Mouse (Mus musculus) heart, adult 2 months (tissue): Measurements from ENCODE around the gene Btbd17. TPM values are rescaled to one million over a fixed set of nuclear protein-coding genes. Genes with fewer than 3 reads are reported as not detected.

Experiments
- DNase-seq, 2 experiments: peaks; one replicate each; pipeline ENCODE4 v3.0.0; 2021
- H3K27ac ChIP-seq: fragments of 200-600 bp; 2 replicates; pipeline ENCODE4 v1.8.1; 2022
- H3K27me3 ChIP-seq: fragments of 200-500 bp; 2 replicates; pipeline ENCODE4 v1.6.1; 2012; ENCODE audit warnings: mild to moderate bottlenecking, low read length, inconsistent platforms, mixed read lengths; ENCODE audit not compliant: control insufficient read depth, insufficient read depth
- H3K36me3 ChIP-seq: fragments of 200-500 bp; 2 replicates; pipeline ENCODE4 v1.6.1; 2012; ENCODE audit warnings: low read length, inconsistent platforms; ENCODE audit not compliant: control insufficient read depth, insufficient read depth
- H3K4me1 ChIP-seq: fragments of 200-500 bp; 2 replicates; pipeline ENCODE4 v1.6.1; 2011; ENCODE audit warnings: low read length; ENCODE audit not compliant: control insufficient read depth, insufficient read depth
- H3K4me3 ChIP-seq: fragments of 200-600 bp; 2 replicates; pipeline ENCODE4 v1.8.1; 2022
- H3K79me2 ChIP-seq: fragments of 200-500 bp; replicated peaks from 2 replicates; pipeline ENCODE4 v1.6.1; 2012; ENCODE audit warnings: mild to moderate bottlenecking, inconsistent platforms, low read length, moderate library complexity, mixed read lengths; ENCODE audit not compliant: control insufficient read depth, insufficient read depth
- H3K9ac ChIP-seq: fragments of 200-500 bp; 2 replicates; pipeline ENCODE4 v1.6.1; 2012; ENCODE audit warnings: low read depth, mild to moderate bottlenecking, control low read depth, inconsistent platforms, low read length, mixed read lengths
- CTCF ChIP-seq: fragments of 200-600 bp; IDR thresholded peaks from 2 replicates; pipeline ENCODE4 v1.8.1; 2022; ENCODE audit warnings: antibody characterized with exemption, mild to moderate bottlenecking, moderate library complexity
- EP300 ChIP-seq: fragments of 200-500 bp; IDR thresholded peaks from 2 replicates; pipeline ENCODE4 v1.6.1; 2011; ENCODE audit warnings: low read depth, low read length, control low read depth; ENCODE audit not compliant: insufficient read depth
- POLR2A ChIP-seq: fragments of 200-500 bp; IDR thresholded peaks from 2 replicates; pipeline ENCODE4 v1.6.1; 2011; ENCODE audit warnings: mild to moderate bottlenecking, low read depth, low read length, control low read depth; ENCODE audit not compliant: insufficient read depth
- WGBS: fragments of 180-500 bp; shearing (Covaris S2); methylation state at CpG from one replicate; pipeline ENCODE4 v1.1.7; 2018; 5-methylcytosine and 5-hydroxymethylcytosine counted together
- intact Hi-C: fragments of 180-260 bp; cut with DNase I; formaldehyde crosslinking; loops from one replicate; pipeline ENCODE4 v1.15.1; 2025
- polyA plus RNA-seq: library from polyadenylated mRNA; depleted of rRNA; stranded (reverse); fragments of >200 nt; gene quantifications from 2 replicates; pipeline ENCODE4 v1.2.3, GENCODE M21; 2012
- total RNA-seq, 2 experiments: library from RNA; stranded (reverse); gene quantifications; 2 replicates each; pipeline ENCODE4 v1.2.3; 2021

Btbd17 gene
- total and polyA plus RNA-seq, 3 experiments, result 0.06 TPM; not detected in 2

GRCm38 (mm10) chr11:114829499-114830432 lies 34.0 kb upstream of the Btbd17 start:
- peak; percentile 51 to 66 for DNase-seq
- peak overlapping the region; percentile 46 for H3K9ac ChIP-seq
- no peak for TF ChIP-seq CTCF
- TF ChIP-seq POLR2A, result no peak
- TF ChIP-seq EP300, result no peak
- intact Hi-C loops, result no loop called here
- 16% methylated on average over 24 of the region's 24 CpGs for WGBS
- no peaks in the 10 kb centered on the region for H3K36me3 ChIP-seq
- peak overlapping the region; percentile 40 for H3K4me3 ChIP-seq
- peaks cover 2% of the 10 kb centered on the region; the same call in 1 of the 2 replicates for H3K4me1 ChIP-seq
- H3K27ac ChIP-seq, result peak overlapping the region; percentile 61
- H3K27me3 ChIP-seq, result no peaks in the 10 kb centered on the region
- H3K79me2 ChIP-seq, result no peaks in the 10 kb centered on the region

DNA sequence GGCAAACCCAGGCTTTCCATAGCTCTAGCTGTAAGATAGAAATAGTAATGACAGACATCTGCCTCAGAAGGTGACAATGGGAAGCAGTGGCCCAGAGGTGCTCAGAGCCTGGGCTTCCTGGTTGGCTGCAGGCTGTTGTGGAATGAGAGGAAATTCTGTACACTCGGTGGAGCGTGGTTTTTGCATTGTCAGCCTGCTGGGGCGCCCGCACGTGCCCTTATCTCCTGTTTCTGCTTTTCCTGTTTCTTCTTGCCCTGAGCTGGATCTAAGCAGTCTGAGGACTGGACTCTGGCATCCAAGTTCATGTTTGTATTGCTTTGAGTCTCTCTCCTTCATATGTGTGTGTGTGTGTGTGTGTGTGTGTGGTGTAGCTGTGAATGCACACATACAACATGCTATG lies 30.9 kb upstream of the Btbd17 start:
- intact Hi-C loops, result loop anchor here (2.0 kb wide), 1 partner anchor 18 kb away; no protein-coding TSS in a partner anchor
- TF ChIP-seq CTCF, result no peak
- TF ChIP-seq POLR2A, result no peak
- no peak for TF ChIP-seq EP300
- H3K9ac ChIP-seq, result no peak overlapping the region
- no peaks in the 10 kb centered on the region for H3K27me3 ChIP-seq
- WGBS, result 24% methylated on average over 5 of the region's 5 CpGs
- no peak overlapping the region for H3K27ac ChIP-seq
- peaks cover 2% of the 10 kb centered on the region; the same call in 1 of the 2 replicates for H3K4me1 ChIP-seq
- H3K79me2 ChIP-seq, result no peaks in the 10 kb centered on the region
- peak in 1 of 2 experiments; percentile 18 for DNase-seq
- H3K36me3 ChIP-seq, result no peaks in the 10 kb centered on the region
- no peak overlapping the region for H3K4me3 ChIP-seq

DNA sequence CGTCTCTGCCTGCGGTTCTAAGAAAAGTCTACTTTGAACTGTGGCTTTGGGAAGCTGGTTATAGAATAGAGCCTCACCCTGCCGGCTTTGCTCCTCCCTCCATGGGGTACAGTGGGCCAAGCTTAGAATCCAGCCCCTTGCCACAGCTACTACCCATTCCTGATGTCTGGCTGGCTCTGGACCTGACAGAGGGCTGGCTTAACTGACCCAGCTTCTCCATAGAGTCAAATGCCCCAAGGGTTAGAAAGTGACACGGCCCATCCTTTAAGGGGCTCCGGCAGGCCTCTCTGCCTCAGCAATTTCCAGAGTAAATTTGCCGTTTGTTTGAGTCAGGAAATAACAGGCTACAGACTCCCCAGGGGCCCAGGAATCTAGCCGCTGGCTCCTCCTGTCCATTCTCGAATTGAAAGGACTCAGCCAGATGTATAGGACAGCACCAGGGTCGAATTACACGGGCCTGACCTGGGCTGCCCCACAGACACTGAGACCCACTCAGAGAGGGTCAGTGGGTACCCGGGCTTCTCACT lies 27.5 kb upstream of the Btbd17 start:
- TF ChIP-seq EP300, result no peak
- no peak for TF ChIP-seq CTCF
- TF ChIP-seq POLR2A, result no peak

GRCm38 (mm10) chr11:114822727-114823126 lies 27.0 kb upstream of the Btbd17 start:
- intact Hi-C loops, result no loop called here
- no peaks in the 10 kb centered on the region for H3K79me2 ChIP-seq
- no peak overlapping the region for H3K4me3 ChIP-seq
- peak in 1 of 2 experiments; percentile 40 for DNase-seq
- no peaks in the 10 kb centered on the region for H3K4me1 ChIP-seq
- no peaks in the 10 kb centered on the region for H3K27me3 ChIP-seq
- no peaks in the 10 kb centered on the region for H3K36me3 ChIP-seq
- 61% methylated on average over 12 of the region's 12 CpGs for WGBS
- H3K9ac ChIP-seq, result no peak overlapping the region
- no peak for TF ChIP-seq CTCF
- no peak for TF ChIP-seq POLR2A
- no peak for TF ChIP-seq EP300
- H3K27ac ChIP-seq, result no peak overlapping the region

More for the DNA sequence above, 27.5 kb upstream of the Btbd17 start:
- intact Hi-C loops, result no loop called here
- H3K27ac ChIP-seq, result no peak overlapping the region
- no peak overlapping the region for H3K9ac ChIP-seq
- WGBS, result 23% methylated on average over 11 of the region's 11 CpGs
- no peaks in the 10 kb centered on the region for H3K4me1 ChIP-seq
- H3K27me3 ChIP-seq, result no peaks in the 10 kb centered on the region
- DNase-seq, result no peak
- H3K36me3 ChIP-seq, result no peaks in the 10 kb centered on the region
- H3K79me2 ChIP-seq, result no peaks in the 10 kb centered on the region
- no peak overlapping the region for H3K4me3 ChIP-seq

DNA sequence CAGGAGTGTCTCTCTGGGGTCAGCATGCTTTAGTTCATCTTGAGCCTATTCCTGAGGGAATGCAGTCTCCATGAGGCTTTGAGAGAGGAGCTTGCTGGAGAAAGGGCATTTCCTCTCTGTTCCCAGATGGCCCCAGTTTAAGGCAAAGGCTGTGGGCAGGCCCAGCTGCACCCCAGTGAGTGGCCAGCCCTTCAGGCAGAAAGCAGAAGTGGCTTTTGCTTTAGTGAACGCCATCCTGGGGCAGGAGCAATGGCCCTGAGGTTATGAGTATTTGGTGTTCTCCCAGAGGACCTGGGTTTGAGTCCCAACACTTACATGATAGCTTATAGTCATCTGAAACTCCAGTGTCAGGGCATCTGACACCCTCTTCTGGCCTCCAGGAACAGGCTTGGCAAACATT lies 25.6 kb upstream of the Btbd17 start:
- no peak overlapping the region for H3K4me3 ChIP-seq
- WGBS, result 66% methylated on average over 1 of the region's 1 CpGs
- TF ChIP-seq CTCF (no peak), POLR2A (no peak), EP300 (no peak)
- H3K79me2 ChIP-seq, result no peaks in the 10 kb centered on the region
- DNase-seq, result peak in 1 of 2 experiments; percentile 26
- H3K36me3 ChIP-seq, result no peaks in the 10 kb centered on the region
- no peaks in the 10 kb centered on the region for H3K27me3 ChIP-seq
- no peak overlapping the region for H3K9ac ChIP-seq
- intact Hi-C loops, result no loop called here
- H3K4me1 ChIP-seq, result no peaks in the 10 kb centered on the region
- H3K27ac ChIP-seq, result no peak overlapping the region

DNA sequence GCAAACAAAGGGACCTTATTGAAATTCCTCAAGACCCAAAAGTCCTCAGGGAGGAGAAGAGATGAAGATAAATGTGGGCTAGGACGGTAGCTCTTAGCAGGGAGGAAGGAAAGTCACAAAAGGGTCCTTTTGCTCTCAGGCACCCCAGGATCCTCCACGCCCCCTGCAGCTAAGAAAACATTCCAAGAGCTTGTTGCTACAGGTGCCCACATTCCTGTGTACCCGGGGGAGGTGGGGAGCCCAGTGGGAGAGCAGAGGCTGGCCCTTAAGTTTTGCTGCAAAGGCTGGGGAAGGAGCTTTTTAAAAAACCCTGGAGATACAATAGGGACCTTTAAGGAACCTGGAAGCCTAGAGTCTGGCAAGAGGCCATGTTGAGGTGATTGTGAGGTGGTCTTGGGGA lies 24.7 kb upstream of the Btbd17 start:
- 59% methylated on average over 3 of the region's 3 CpGs for WGBS
- no peak for DNase-seq
- no peaks in the 10 kb centered on the region for H3K27me3 ChIP-seq
- H3K79me2 ChIP-seq, result no peaks in the 10 kb centered on the region
- intact Hi-C loops, result no loop called here
- H3K9ac ChIP-seq, result no peak overlapping the region
- no peaks in the 10 kb centered on the region for H3K36me3 ChIP-seq
- no peak overlapping the region for H3K4me3 ChIP-seq
- TF ChIP-seq EP300 (no peak), POLR2A (no peak), CTCF (no peak)
- no peaks in the 10 kb centered on the region for H3K4me1 ChIP-seq
- H3K27ac ChIP-seq, result no peak overlapping the region
